Mouse (Mus musculus) erythroid progenitor cell, adult 5-6 weeks (primary cell): ENCODE results near the gene Siah2. TPM values are rescaled to one million over a fixed set of nuclear protein-coding genes. Genes with fewer than 3 reads are reported as not detected.

Source experiments
- ATAC-seq: replicated peaks from 2 replicates; pipeline ENCODE4 v1.8.0; 2016; ENCODE audit warnings: moderate number of reproducible peaks, mild to moderate bottlenecking, moderate TSS enrichment, inconsistent platforms; ENCODE audit not compliant: poor library complexity, low FRiP score, severe bottlenecking
- total RNA-seq, 2 experiments: library from RNA; stranded (forward) in 1 of 2; stranded (reverse) in 1 of 2; fragments of 150-400 nt in 1 of 2; fragments of 186-747, 209-891 nt in 1 of 2; gene quantifications; 2 replicates each; pipeline versions ENCODE4 v1.2.3 to v1.2.4; 2015 to 2017; ENCODE audit warnings: low replicate concordance in 2 of 2

Gene Siah2
- total RNA-seq (2015; ENCODE audit: low replicate concordance), result 2.1 and 7.6 TPM in 2 replicates
- total RNA-seq (2017; ENCODE audit: low replicate concordance), result 1.0 and 1.2 TPM in 2 replicates

DNA sequence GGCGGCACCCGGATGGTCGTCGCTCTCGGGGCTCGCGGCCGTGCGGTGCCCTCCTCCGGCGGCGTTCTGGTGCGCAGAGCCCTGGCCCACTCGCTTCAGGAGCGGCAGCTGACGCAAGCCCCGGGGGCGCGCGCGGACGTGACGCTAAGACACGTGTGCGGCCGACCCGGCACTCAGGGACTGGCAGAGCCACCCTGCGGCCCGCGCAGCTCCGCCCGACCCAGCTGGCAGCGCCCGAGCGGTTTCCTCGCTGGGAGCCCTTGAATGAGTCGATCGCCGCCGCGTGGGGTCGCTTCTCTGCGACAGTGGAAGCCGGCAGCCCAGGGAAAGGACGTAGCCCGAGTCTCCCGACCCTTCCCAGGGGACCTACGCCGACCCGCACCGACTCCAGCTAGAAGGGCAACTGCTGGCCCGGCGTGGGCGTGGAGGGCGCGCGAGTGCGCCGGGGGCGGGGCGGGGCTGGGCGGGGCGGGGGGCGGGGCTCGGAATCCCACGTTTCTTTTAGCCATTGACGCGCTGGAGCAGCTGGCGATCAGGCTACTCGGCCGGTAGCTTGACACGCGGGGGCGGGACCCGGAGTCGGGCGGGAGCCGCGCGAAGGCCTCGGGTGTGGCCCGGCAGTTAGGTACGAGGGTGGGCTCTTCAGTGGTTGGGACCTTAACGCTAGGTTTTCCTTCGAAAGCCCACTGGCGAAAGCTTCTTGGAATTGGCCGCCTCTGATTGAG is at the start of gene Siah2:
Gene Siah2 (minus strand): TSS at position 404 of the 725 bp plus-strand sequence.
- peak; percentile 68 for ATAC-seq

DNA sequence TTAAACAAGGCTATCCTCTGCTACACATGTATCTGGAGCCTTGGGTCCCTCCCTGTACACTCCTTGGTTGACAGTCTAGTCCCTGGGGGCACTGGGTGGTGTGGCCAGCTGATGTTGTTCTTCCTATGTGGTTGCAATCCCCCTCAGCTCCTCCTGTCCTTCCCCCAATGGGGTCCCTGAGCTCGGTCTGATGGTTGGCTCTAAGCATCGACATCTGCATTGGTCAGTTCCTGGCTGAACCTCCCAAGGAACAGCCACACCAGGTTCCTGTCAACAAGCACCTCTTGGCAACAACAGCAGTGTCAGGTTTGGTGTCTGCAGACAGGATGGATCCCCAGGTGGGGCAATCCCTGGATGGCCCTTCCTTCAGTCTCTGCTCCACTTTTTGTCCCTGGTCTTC is 47.3 kb upstream of the Siah2 start:
- no peak for ATAC-seq

DNA sequence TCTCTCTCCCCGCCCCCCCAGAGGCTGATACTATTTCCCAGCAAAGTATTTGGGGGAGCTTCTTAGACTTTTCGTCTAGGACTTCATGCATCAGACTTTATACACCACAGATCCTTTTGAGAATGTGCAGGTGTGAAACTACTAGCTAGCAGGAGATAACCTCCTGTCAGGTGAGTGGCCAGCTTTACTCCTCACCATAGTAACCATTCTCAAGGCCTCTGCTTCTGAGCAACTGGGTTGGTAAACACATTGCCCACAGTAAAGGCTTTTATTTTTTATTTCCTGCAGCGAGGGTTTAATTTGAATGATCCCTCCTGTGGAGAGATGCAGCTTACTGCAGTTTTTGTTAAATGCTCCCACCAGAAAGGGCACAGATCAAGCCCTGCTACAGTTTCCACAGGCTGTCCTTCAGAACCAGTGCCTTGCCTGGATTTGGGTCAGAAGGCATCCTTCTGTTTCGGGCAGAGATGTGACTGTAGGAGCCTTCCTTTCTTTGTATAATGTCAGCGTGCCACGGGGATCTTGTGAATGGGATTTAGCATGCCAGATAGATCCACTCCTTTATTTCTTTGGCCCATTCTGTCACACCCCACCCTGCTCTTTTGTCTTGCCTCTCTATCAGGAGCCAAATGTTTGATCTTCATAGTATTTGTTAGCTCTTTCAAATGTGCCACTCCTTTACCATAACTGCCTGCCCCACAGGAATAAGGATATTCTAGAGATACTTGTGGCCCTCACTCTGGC is 46.3 kb upstream of the Siah2 start:
- no peak for ATAC-seq

DNA sequence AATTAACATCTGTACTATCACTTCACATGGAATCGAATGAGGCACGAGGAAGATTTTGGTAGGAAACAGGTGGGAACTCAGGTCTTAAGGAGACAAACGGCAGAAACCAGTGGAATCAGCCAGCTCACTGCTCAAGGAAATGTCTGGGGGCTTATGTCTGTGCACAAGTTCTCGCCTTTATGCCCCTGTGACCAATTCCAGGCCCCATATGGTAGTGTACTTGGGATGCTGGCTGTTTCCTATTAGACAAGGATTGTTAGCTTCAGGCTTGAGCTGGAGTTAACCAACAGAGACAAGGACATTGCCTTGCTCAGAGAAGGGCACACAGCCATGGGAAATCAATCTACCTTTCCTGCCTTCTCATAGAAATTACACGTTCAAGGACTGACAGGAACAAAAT is 39.3 kb upstream of the Siah2 start:
- no peak for ATAC-seq

DNA sequence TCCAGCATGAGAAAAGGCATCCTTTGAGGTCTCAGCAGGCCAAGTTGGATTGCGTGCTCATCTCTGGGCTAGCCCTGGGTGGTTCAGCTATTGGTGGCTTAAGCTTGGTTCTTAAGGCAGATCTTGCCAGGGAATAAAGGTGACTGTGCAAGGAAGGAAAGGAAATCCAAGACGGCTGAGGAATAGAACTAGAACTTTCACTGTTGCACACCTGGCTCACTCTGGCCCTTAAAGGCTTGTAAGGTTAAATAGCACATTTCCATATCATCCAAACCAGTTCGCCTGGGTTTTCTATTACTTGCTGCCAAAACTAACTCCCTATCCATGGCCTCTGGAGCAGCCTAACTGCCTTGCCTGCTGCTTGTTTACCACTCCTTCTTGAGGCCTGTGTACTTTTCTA is 38.4 kb upstream of the Siah2 start:
- no peak for ATAC-seq

DNA sequence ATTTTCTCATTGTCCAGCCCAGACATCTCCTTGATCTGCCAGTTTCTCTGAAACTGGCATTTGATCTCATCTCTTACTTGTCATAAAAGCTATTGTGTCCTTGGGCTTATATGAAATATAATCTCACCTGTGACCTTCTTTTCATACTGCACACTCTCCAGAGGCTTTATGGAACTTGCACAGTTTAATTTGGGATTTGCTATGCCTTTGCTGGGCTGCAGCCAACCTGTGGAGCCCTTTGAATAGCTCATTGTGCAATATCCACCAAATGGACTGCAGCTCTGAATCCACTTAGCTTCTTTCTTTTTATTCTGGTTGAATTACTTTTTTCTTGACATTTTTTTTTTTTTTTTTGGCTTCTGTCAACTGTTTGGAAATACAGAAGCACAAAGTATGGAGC is 37.3 kb upstream of the Siah2 start:
- no peak for ATAC-seq

DNA sequence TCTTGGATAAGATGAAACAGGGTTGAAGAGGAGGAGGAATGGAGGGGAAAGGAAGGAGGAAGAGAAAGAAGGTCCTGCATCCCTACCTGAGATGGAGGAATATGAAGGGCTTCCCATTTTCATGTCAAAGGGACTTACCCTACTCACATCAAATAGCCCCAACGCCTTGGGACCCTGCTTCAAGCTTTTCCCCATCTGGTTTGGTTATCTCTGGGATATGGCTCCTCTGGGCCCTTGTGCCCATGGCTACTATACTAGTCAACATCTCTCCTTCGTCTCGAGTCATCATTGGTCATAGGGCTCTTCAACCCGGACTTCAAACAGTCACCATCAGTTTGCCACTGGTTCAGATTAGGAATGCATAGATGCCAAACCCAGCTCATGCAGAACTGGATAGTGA is 35.4 kb upstream of the Siah2 start:
- no peak for ATAC-seq

DNA sequence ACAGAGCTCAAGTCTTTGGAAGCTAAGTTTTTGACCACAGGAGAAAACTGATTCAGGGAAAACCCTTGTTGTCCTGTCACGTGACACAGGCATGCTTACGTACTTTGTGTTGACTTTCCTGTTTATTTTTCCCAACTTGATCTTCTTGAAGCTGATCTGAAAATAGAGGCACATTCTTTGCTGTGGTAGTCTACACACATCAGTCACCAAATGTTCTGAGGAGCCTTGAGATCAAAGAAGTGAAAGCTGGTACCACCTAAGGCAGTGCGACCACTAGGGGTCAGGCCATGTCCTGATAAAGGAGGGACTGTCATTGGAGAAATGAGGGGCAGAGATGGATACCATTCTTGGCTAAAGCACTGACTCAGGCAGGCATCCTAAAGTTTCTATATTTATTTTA is 34.8 kb upstream of the Siah2 start:
- ATAC-seq, result no peak

DNA sequence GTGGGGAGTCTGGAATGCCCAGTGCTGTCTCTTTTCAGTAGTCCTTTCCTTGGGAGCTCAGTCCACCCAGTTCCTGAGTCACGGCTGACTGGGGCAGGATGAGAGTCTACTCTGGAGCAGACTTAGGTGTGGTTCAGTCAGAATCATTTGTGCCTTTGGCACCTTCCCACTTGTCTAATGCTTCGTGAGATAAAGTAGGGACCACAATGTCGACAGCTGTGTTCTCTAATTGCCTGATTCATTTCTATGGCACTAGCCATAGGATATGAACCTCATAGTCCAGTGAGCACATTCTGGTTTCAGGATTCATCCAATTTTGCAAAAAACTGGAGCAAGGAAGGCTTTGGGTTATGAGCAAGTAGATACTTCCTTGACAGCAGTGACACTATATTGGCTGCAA is 34.2 kb upstream of the Siah2 start:
- ATAC-seq, result no peak

DNA sequence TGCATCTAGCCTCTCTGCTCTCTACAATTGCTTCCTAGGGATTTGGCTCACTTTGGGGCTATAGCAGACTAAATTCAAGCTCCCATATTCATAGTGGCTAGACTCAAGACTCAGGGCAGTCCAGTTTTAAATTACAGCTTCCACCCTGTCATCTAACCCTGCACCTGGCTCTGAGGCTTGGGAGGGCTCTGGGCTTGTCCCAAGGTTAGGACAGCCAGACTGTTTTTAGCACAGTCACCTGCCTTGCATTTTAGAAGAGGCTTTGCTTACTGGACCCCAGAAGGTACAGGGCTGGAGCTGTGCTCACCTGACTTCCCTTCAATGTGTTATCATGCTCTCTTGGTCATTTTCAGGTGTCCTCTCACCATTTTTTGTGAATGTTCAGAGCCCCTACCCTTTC is 32.6 kb upstream of the Siah2 start:
- ATAC-seq, result no peak

DNA sequence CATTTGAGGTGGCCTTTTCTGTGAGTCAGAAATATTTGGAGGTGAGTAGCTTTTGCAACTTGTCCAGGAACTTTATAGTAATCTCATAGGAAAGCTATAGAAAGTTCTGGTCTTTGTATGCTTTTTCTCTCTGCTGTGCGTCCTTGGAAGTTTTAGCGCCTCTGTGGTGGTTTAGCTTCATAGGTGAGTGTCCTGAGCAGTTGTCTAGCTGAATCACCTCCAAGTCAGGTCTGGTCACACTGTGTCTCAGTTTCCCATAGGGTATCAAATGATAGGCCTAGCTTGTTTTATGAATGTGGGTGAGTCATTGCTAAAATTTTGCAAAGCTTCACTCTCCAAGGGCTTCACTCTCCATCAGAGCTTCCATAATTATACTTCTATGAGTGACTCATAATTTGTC is 31.5 kb upstream of the Siah2 start:
- no peak for ATAC-seq

DNA sequence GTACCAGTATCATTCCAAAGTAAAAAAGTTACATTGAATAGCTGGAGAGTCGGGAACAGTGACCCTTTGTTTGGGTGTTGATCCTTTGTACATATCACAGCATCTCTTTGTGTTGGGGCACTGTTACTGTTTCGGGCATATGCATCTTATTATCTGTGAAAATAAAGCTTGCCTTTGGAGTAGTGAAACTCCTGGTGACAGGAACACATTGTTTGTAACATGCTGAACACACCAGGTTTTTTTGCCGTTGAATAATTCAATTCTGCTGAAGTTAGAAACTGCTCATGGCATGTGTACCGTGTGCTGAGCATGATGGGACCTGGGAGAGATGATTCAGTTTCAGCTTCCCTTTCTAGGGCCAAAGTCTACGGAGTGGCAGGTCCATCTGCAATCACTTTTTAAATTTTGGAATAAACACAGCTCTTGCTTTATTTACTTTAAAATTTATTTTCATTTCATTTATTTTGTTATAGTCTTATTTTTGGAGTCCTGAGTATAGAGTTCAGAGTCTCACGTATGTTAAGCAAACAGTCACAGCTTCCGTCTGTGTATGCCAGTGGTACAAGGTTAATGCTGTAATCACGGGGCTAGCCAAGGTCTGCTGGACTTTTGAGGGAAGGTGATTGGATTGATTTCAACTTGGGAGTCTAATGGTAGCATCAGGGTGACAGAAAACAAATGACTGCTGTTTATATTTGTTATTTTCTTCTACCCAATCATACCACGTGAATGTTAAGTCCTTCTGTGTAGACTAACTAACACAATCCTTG is 27.4 kb upstream of the Siah2 start:
- no peak for ATAC-seq

DNA sequence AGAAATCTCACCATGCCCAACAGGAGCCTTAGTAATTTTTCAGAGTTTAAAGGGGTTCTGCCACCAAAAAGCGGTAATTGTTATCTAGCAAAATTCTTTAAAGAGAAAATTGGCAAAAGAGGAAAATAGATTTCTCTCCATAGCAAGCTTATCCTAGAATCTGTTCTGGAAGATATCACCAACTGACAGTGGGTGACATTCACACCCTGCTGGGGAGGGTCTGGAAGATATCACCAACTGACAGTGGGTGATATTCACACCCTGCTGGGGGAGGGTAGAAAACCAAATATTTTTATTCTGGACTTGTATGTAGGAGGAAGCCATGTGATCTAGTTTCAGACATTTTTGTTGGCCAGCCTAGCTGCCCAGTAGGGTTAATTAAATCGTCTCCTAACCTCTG is 24.5 kb upstream of the Siah2 start:
- no peak for ATAC-seq

DNA sequence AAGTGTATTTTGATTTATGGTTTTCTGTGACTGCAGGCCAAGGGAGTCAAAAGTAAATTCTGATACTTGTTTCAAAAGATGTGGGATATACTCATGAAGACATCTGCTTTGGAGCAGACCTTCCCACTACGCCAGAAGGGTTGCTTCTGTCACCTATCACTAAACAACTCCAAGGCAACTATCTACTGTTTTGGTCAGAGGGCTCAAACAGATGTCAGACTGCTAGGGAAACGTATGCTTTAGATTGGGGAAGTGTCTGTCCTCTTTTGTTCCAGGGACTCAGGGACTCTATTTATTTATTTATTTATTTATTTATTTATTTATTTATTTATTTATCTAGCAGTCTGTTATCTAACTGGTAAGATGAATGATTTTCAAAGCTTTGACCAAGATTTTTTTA is 22.6 kb upstream of the Siah2 start:
- ATAC-seq, result no peak

DNA sequence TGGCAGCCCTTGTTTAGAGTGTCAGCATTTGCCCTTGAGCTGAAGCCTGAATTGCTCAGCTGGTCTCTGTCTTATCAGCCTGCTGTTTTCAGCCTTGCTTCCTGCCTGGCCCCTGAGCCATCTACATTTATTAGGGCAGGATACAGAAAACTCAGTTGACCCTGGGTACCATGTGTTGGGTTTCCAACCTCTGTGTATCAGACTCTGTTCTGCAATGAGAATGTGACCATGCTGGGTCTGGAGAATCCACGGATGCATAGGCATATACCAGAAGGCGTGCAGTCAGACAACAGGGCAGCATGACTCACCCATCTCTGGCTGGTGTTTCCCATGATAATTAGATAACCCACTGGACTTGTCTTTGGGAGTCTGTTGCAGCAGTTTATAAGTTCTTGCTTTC is 21.8 kb upstream of the Siah2 start:
- ATAC-seq, result no peak

DNA sequence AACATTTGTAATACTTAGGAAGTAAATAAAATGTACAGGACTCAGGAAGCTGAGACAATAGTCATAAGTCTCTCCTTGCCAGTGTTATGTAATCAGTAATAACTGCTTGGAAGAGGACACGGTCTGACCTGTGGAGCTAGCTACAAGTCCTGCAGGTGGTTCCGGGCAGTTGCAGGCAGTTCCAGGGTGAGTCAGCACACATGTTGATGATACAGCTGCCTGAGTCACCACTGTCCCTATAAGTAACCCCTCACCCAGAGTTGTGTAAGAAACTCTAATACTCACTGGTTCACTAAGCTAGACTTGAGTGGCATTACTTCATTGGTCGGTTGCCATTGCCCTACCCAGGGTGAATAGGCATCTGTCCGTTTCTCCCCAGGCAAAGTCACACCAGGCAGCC is 21.0 kb upstream of the Siah2 start:
- no peak for ATAC-seq

DNA sequence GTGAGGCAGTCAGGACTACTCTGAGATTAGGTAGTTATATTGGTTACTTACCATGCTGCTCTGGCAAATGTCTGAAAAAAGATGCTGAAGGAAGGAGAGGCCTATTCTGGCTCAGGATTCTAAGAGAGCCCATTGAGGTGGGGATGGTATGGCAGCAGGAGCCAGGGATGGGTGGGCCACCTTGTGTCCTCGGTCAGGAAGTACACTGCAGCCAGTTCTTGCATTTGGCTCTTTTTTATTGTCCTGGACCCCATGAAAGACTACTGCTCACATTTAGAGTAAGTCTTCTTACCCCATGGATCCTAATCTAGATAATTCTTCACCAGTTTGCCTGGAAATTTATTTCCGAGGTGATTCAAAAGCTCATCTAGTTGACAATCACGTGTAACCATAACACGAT is 12.3 kb upstream of the Siah2 start:
- ATAC-seq, result no peak

DNA sequence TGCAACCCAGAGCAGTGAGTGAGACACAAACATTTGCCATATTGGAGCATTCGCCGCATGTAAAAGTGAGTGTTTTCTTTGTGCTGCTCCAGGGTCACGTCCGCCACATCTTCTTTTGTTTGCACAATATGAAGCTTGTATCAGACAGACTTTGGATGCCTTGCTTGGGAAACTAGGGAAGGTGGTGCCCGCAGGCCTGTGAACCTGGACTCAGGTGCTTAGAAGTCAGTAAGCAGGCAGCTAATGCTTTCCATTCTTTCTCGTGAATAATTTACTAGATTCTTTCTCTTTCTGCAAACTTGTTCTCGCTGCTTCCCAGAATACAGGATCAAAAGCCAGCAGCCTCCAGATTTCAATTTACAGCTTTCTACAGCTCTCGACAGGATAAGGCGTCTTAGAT is 11.5 kb upstream of the Siah2 start:
- ATAC-seq, result no peak

DNA sequence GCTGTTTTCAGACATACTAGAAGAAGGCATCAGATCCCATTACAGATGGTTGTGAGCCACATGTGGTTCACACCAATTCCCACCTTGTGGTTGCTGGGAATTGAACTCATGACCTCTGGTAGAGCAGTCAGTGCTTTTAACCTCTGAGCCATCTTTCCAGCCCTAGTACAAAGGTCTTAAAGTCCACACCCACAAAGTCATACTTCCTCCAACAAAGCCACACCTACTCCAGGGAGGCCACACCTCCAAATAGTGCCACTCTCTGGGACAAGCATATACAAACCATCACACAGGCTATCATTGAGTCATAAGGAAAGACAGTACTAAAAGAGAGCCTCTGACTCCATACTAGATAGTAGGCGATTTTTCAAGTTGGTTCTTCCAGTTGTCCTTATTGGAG is 10.1 kb upstream of the Siah2 start:
- no peak for ATAC-seq

DNA sequence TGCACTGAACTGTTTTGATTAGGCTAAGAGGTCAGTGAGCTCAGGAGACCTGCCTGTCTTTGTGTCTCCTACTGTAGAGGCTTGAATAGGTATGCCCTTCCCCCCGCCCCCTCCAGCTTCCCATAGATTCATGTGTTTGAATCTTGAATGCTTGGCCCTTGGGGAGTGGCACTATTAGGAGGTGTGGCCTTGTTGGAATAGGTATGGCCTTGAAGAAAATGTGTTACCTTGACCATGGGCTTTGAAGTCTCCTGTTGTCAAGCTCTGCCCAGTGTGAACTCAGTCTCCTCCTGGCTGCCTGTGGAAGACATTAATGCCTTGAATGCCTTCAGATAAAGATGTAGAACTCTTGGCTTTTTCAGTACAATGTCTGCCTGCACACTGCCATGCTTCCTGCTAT is 9.2 kb upstream of the Siah2 start:
- ATAC-seq, result no peak

DNA sequence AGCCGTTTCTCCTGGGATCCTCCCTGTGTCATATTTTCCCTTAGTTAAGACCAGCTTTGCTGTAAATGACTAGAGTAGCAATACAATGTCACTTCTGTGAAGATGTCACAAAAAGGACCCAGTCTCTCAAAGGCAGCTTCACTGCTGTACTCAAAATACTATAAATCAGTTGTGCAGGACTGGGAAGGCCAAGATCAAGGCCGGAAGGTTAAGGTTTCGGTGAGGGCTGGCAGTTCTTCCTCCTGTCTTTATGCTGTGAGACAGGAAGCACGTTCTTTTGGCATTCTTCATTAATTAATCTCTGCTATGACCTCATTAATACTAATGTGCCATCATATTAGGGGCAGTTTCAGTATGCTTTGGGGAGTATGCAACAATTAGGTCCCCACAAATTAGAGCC is 5.7 kb upstream of the Siah2 start:
- no peak for ATAC-seq
